Mouse (Mus musculus) kidney, adult 2 months (tissue): Measurements from ENCODE around the gene Pik3cd. TPM values are rescaled to one million over a fixed set of nuclear protein-coding genes. Genes with fewer than 3 reads are reported as not detected.

ENCODE experiments used
- DNase-seq: peaks from one replicate; pipeline ENCODE4 v3.0.0; 2021
- H3K27ac ChIP-seq: fragments of 200-500 bp; 2 replicates; pipeline ENCODE4 v1.5.1; 2012; ENCODE audit warnings: low read depth, low read length, control low read depth, inconsistent platforms; ENCODE audit not compliant: insufficient read depth
- H3K27me3 ChIP-seq: fragments of 200-500 bp; replicated peaks from 2 replicates; pipeline ENCODE4 v1.6.1; 2012; ENCODE audit warnings: mild to moderate bottlenecking, moderate library complexity, low read length, inconsistent platforms; ENCODE audit not compliant: control insufficient read depth, insufficient read depth
- H3K36me3 ChIP-seq: fragments of 200-500 bp; 2 replicates; pipeline ENCODE4 v1.6.1; 2012; ENCODE audit warnings: mild to moderate bottlenecking, moderate library complexity, low read length, inconsistent platforms; ENCODE audit not compliant: control insufficient read depth, insufficient read depth
- H3K4me1 ChIP-seq: fragments of 200-500 bp; 2 replicates; pipeline ENCODE4 v1.6.1; 2011; ENCODE audit warnings: low read length; ENCODE audit not compliant: control insufficient read depth, insufficient read depth
- H3K4me3 ChIP-seq: fragments of 200-500 bp; 2 replicates; pipeline ENCODE4 v1.5.1; 2011; ENCODE audit warnings: mild to moderate bottlenecking, low read depth, low read length, control low read depth; ENCODE audit not compliant: insufficient read depth
- CTCF ChIP-seq: fragments of 200-500 bp; conservative IDR thresholded peaks from 2 replicates; pipeline ENCODE4 v1.5.1; 2011; ENCODE audit warnings: low read depth, mild to moderate bottlenecking, control low read depth, low read length, moderate library complexity, mixed read lengths; ENCODE audit not compliant: insufficient read depth, insufficient read length
- POLR2A ChIP-seq: fragments of 200-500 bp; IDR thresholded peaks from one replicate; pipeline ENCODE4 v1.6.1; 2011; ENCODE audit warnings: low read depth, low read length, control low read depth
- WGBS: fragments of 180-500 bp; shearing (Covaris S2); methylation state at CpG from one replicate; pipeline ENCODE4 v1.1.7; 2018; 5-methylcytosine and 5-hydroxymethylcytosine counted together
- polyA plus RNA-seq: library from polyadenylated mRNA; depleted of rRNA; stranded (reverse); fragments of >200 nt; gene quantifications from 2 replicates; pipeline ENCODE4 v1.2.3, GENCODE M21; 2012

The Pik3cd gene
- polyA plus RNA-seq, 1 experiment, result 7.2 TPM

DNA sequence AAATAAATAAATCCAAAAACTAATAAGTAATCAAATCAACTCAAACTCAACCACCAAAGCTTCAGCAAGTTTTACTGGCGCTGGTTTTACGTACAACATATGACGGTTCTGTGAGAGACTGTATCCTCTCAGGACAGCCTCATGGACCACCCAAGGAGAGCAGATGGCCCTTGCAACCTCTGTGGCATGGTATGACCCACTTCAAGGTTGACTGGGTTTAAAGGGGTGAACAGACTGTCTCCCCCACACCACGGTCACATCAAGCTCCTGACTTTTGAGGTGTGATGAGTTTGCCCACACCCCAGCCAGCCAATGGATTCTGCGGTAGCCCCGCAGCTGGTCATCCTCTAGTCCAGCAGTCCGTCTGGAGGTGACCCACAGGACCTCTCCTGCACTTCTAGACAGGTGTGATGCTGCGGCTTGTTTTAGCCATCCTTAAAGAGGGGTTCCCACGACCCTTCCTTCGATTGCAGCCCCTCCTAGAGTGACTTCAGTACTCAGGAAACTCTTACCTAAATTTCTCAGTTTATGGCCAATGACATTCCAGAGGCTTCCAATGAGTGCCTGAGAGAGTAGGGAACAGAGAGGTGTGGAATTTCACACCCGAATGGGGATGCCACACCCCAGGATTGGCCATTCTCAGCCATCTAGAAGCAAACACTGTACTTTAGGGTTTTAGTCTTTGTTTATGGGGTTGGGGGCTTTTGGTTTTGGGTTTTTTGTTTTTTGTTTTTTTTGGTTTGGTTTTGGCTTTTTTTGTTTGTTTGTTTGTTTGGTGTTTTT, 17.3 kb downstream of the Pik3cd start:
- WGBS, result 57% methylated on average over 11 of the region's 11 CpGs
- H3K4me3 ChIP-seq, result no peak overlapping the region
- no peaks in the 10 kb centered on the region for H3K4me1 ChIP-seq
- no peaks in the 10 kb centered on the region for H3K36me3 ChIP-seq
- TF ChIP-seq CTCF (no peak), POLR2A (no peak)
- no peak overlapping the region for H3K27ac ChIP-seq
- no peak for DNase-seq
- H3K27me3 ChIP-seq, result no peaks in the 10 kb centered on the region

DNA sequence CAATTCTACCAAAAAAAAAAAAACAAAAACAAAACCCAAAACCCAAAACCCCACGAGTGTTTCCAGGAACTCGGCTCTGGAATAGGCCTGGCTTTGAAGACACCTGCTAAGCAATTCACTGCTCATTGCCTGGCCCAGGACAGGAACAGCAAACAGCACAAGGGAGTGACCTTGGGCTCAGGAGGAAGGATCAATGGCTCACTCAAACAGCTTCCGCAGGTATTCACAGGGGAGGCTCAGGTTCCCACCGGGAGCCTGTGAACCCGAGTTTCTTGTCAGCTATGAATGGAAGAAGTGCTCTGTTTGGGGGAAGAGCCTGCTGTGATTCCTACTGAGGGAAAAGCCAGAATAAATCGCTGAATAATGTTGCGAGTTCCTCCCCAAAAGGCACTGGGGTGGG, 18.5 kb downstream of the Pik3cd start:
- DNase-seq, result no peak
- WGBS, result 42% methylated on average over 7 of the region's 7 CpGs
- H3K4me3 ChIP-seq, result no peak overlapping the region
- no peaks in the 10 kb centered on the region for H3K36me3 ChIP-seq
- H3K27ac ChIP-seq, result no peak overlapping the region
- H3K27me3 ChIP-seq, result no peaks in the 10 kb centered on the region
- H3K4me1 ChIP-seq, result no peaks in the 10 kb centered on the region
- TF ChIP-seq CTCF (no peak), POLR2A (no peak)

DNA sequence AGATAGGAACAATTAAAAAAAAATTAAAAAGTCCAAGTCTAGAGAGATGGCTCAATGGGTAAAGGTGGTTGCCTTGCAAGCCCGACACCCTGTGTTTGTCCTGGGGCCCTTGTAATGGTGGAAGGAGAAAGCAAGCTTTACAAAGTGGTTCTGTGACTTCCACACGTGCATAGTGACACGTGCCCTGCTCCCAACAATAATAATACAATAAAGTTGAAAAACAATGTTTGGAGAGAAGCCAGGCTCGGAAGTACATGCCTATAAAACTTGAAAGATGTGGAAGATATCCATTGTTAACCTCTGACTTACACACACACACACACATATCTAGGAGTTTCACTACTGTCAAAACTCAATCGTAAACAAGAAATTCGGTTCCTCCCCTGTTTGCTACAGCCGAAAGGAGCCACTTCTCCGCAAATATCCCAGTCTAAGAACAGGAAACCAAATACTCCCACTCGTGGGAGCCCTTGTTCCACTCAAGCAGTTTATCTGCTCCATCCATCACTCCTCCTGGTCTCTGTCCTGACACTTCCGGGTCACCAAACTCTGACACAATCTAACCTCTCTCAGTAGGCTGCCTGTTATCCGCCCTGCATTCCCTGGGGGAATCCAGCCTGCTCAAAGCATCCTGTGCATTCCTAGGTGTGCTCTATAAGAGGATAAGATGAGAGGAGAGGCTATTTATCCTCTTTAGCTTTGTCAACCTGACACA, 23.2 kb downstream of the Pik3cd start:
- peak; percentile 56 for DNase-seq
- H3K36me3 ChIP-seq, result no peaks in the 10 kb centered on the region
- H3K4me3 ChIP-seq, result no peak overlapping the region
- 40% methylated on average over 11 of the region's 11 CpGs for WGBS
- no peaks in the 10 kb centered on the region for H3K27me3 ChIP-seq
- no peak for TF ChIP-seq CTCF
- TF ChIP-seq POLR2A, result no peak
- H3K27ac ChIP-seq, result no peak overlapping the region
- no peaks in the 10 kb centered on the region for H3K4me1 ChIP-seq

DNA sequence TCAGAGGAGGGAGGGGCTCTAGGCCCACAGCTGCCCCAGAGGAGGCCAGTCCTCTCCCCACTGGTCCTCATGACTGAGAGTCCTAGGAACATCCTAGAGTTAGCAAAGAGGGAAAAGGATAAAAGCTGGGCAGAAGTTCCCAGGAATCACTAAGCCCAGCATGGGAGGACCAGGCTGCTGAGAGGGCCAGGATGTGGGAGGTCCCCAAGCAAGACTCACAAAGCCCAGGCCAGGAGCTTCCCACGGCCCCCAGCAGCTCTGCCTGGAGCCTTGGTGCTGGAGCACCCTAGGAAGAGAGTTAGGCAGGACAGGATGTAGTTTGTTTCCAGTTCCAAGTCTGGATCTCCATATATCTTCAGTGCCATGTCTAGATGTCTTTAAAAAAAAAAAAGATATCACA, 24.4 kb downstream of the Pik3cd start:
- TF ChIP-seq POLR2A (no peak), CTCF (no peak)
- Histone ChIP-seq H3K27me3 (no peaks in the 10 kb centered on the region), H3K36me3 (no peaks in the 10 kb centered on the region), H3K4me3 (no peak overlapping the region), H3K27ac (no peak overlapping the region), H3K4me1 (no peaks in the 10 kb centered on the region)
- no peak for DNase-seq
- WGBS, result 73% methylated on average over 1 of the region's 1 CpGs

DNA sequence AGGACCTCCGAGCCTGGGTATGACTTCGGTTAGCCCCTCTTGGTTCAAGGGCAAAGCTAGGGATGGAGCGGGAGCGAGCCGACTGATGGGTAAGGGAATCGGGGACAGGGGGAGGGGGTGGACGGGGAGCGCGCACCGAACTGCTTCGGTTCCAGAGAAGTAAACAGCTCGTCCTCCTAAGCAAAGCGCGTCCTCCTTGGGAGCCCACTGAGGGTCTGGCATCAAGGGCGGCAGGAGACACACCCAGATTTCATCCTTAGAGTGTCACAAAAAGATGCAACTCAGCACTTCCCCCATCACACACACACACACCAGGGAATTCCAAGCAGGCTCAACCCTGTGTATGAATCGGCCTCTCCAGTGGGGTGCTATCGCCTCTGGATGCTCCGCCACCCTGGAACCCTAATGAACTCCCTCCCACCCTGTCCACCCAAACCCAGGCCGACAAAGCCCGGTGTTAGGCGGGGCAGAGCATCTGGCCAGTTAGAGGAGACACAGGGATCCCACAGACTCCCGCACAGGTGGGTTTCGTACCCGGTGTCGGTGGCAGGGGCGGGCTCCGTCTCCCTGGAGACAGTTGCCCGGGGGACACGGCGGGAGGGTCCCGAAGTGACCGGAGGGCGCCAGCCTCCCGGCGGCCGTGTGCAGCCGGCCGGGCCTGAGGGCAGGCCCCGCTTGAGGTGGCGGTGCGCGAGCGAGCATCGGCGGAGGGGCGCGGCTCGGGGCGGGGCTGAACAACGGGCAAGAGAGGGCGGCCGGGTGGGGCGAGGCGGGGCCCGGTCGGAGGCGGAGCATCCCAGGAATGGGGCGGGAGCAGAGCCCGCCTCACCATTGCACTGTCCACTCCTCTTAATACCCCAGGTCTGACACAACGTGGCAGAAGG, 26.8 kb downstream of the Pik3cd start:
- WGBS, result 4% methylated on average over 60 of the region's 60 CpGs

DNA sequence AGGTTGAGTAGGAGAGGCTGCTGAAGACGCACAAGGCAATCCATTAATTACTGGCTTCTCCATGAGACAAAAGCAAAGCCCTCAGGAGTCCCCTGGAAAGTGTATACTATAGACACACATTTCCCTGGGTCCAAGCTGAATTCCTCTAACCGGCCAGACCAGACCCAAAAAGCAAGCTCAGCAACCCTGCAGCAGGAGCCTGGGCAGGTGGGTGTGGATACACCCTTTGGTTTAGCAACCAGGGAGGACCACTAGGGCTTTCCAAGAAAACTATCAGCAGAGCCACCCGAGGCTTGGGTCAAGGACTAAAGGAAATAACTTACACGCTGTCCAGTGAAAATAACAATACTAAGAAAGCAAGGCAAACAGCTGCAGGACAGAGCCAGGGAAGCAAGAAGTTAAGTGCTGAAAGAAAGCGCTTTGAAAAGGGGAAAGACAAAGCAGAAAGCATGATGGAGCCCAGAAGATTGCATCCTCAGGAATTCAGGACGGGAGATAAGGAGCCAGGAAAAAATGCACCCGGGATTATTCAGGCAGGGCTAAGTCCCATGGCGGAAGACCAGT, 27.5 kb downstream of the Pik3cd start:
- H3K4me1 ChIP-seq, result no peaks in the 10 kb centered on the region
- no peaks in the 10 kb centered on the region for H3K27me3 ChIP-seq
- H3K27ac ChIP-seq, result no peak overlapping the region
- TF ChIP-seq POLR2A (no peak), CTCF (no peak)
- H3K4me3 ChIP-seq, result peak overlapping the region; percentile 44; the same call in 1 of the 2 replicates
- DNase-seq, result no peak
- WGBS, result 30% methylated on average over 8 of the region's 8 CpGs
- H3K36me3 ChIP-seq, result no peaks in the 10 kb centered on the region

More for the DNA sequence above, 26.8 kb downstream of the Pik3cd start:
- no peaks in the 10 kb centered on the region for H3K4me1 ChIP-seq
- TF ChIP-seq CTCF (no peak), POLR2A (no peak)
- H3K27me3 ChIP-seq, result no peaks in the 10 kb centered on the region
- H3K36me3 ChIP-seq, result no peaks in the 10 kb centered on the region
- peak; percentile 73 for DNase-seq
- peak overlapping the region; percentile 44 for H3K4me3 ChIP-seq
- no peak overlapping the region for H3K27ac ChIP-seq
